In genomic region chr3:127789500-127790191, GRCm38 (mm10) we compare ENCODE assay signal across 8 mouse cellular contexts. TPM values are rescaled to one million over a fixed set of nuclear protein-coding genes. Genes with fewer than 3 reads are reported as not detected.
DNase-seq lines count a peak whose midpoint lies in the region; ATAC-seq and TF ChIP-seq lines count a peak whose summit lies in the region.

Gene Tifa (plus strand): TSS chr3:127789805.

- peak within 1 kb of the TSS; percentile 97 for H3K4me2 ChIP-seq in CH12.LX (ENCODE audit: insufficient read depth, low read depth, poor library complexity, severe bottlenecking)
- H3K4me2 ChIP-seq in heart, embryonic 16.5 days (ENCODE audit: low read depth, low read length) = peak within 1 kb of the TSS; percentile 100
- H3K4me2 ChIP-seq in liver, postnatal 0 days (ENCODE audit: low read depth, low read length) = peak within 1 kb of the TSS; percentile 98
- H3K4me2 ChIP-seq in neural tube, embryonic 11.5 days (ENCODE audit: low read depth) = peak within 1 kb of the TSS; percentile 96
- H3K4me2 ChIP-seq in stomach, postnatal 0 days (replicated peaks; ENCODE audit: low read depth) = peak within 1 kb of the TSS; percentile 97

- ATAC-seq in erythroid progenitor cell, adult 5-6 weeks (replicated peaks; ENCODE audit: low FRiP score, poor library complexity, severe bottlenecking) = peak; percentile 71
- peak; percentile 61 for ATAC-seq in heart, embryonic 16.5 days (replicated peaks; ENCODE audit: extremely low read depth, insufficient read depth, low FRiP score)
- peak; percentile 28 for ATAC-seq in liver, postnatal 0 days
- ATAC-seq in neural tube, embryonic 11.5 days (ENCODE audit: insufficient read depth, low FRiP score, low TSS enrichment) = peak; percentile 41
- ATAC-seq in stomach, postnatal 0 days (ENCODE audit: low FRiP score, low TSS enrichment) = peak; percentile 81

- no peak for DNase-seq in CH12.LX (ENCODE audit: extremely low read depth)
- DNase-seq in kidney, postnatal 14 days = peak; percentile 74
- DNase-seq in liver, postnatal 0 days = peak; percentile 75
- DNase-seq in neural tube, embryonic 11.5 days (ENCODE audit: low spot score) = peak; percentile 56
- peak; percentile 67 for DNase-seq in stomach, postnatal 0 days (ENCODE audit: low spot score)

- H3K79me2 ChIP-seq in CH12.LX (replicated peaks; ENCODE audit: control insufficient read depth, extremely low read depth, insufficient read depth, poor library complexity, severe bottlenecking) = no peaks in the 10 kb centered on the region

- peaks cover 4% of the 10 kb centered on the region for H3K9me3 ChIP-seq in CH12.LX (replicated peaks; ENCODE audit: low read length)
- no peaks in the 10 kb centered on the region for H3K9me3 ChIP-seq in heart, embryonic 16.5 days (replicated peaks; ENCODE audit: control insufficient read depth, low read length)
- no peaks in the 10 kb centered on the region for H3K9me3 ChIP-seq in liver, postnatal 0 days (ENCODE audit: low read length)
- H3K9me3 ChIP-seq in neural tube, embryonic 11.5 days (ENCODE audit: control insufficient read depth, low read length) = no peaks in the 10 kb centered on the region
- no peaks in the 10 kb centered on the region for H3K9me3 ChIP-seq in stomach, postnatal 0 days (ENCODE audit: control insufficient read depth, low read length)

- TF ChIP-seq POLR2A in CH12.LX (IDR thresholded peaks at IDR 0.05; ENCODE audit: low read depth, low read length) = no peak

- dilution Hi-C loops in CH12.LX (cut with MboI; ENCODE audit: extremely low pct_ligation_motif_present, extremely low pct_unique_long_range_greater_than_20kb, low sequenced_read_pairs) = no loop called here

- peak within 1 kb of the TSS; percentile 83 for H3K9ac ChIP-seq in CH12.LX (ENCODE audit: insufficient read depth, low read depth)
- H3K9ac ChIP-seq in heart, embryonic 16.5 days (ENCODE audit: low read length) = peak within 1 kb of the TSS; percentile 75
- peak within 1 kb of the TSS; percentile 79 for H3K9ac ChIP-seq in liver, postnatal 0 days (replicated peaks)
- H3K9ac ChIP-seq in neural tube, embryonic 11.5 days (ENCODE audit: low read length) = peak within 1 kb of the TSS; percentile 45
- peak within 1 kb of the TSS; percentile 70 for H3K9ac ChIP-seq in stomach, postnatal 0 days (ENCODE audit: low read length)

- TF ChIP-seq CTCF in CH12.LX (conservative IDR thresholded peaks at IDR 0.05 in 1 of 2, IDR thresholded peaks at IDR 0.05 in 1 of 2; ENCODE audit: low read depth in 2 of 2, low read length in 2 of 2) = 0 out of 4 replicates have a peak, but pooled peaks of 1 of the 2 experiments have one; percentile 3
- peak; percentile 44 for TF ChIP-seq CTCF in liver, postnatal 0 days (IDR thresholded peaks at IDR 0.05; ENCODE audit: low read depth)
- TF ChIP-seq CTCF in stomach, postnatal 0 days (IDR thresholded peaks at IDR 0.05; ENCODE audit: low read depth) = peak; percentile 45; the same call in 1 of the 2 replicates

- H3K27me3 ChIP-seq in CH12.LX (replicated peaks) = peaks cover 8% of the 10 kb centered on the region
- peaks cover 6% of the 10 kb centered on the region; the same call in 1 of the 2 replicates for H3K27me3 ChIP-seq in heart, embryonic 16.5 days (ENCODE audit: control insufficient read depth, insufficient read depth, low read length)
- no peaks in the 10 kb centered on the region for H3K27me3 ChIP-seq in liver, postnatal 0 days (ENCODE audit: insufficient read depth, low read length)
- H3K27me3 ChIP-seq in neural tube, embryonic 11.5 days (ENCODE audit: control insufficient read depth, insufficient read depth, low read length) = peaks cover 19% of the 10 kb centered on the region
- no peaks in the 10 kb centered on the region for H3K27me3 ChIP-seq in stomach, postnatal 0 days (ENCODE audit: control insufficient read depth, insufficient read depth, low read length)

- H3K27ac ChIP-seq in CH12.LX (ENCODE audit: insufficient read depth, low read depth) = no peak within 1 kb of the TSS
- H3K27ac ChIP-seq in brown adipose tissue, adult 24 weeks (replicated peaks; ENCODE audit: low read depth, low read length) = peak within 1 kb of the TSS; percentile 68
- H3K27ac ChIP-seq in heart, embryonic 16.5 days (ENCODE audit: low read length) = peak within 1 kb of the TSS; percentile 52; the same call in 1 of the 2 replicates
- H3K27ac ChIP-seq in liver, postnatal 0 days (ENCODE audit: low read depth) = peak within 1 kb of the TSS; percentile 89
- H3K27ac ChIP-seq in neural tube, embryonic 11.5 days (ENCODE audit: low read depth, low read length) = no peak within 1 kb of the TSS
- H3K27ac ChIP-seq in stomach, postnatal 0 days (replicated peaks) = peak within 1 kb of the TSS; percentile 75

- peaks cover 3 to 38% of the 10 kb centered on the region in 2 experiments; a peak in 3 of 4 replicates for H3K4me1 ChIP-seq in CH12.LX (ENCODE audit: control insufficient read depth in 1 of 2, insufficient read depth in 2 of 2)
- H3K4me1 ChIP-seq in brown adipose tissue, adult 24 weeks (ENCODE audit: control insufficient read depth, insufficient read depth, insufficient read length, low read length) = 0 out of 2 replicates have a peak, but pooled peaks cover 5% of the 10 kb centered on the region
- H3K4me1 ChIP-seq in heart, embryonic 16.5 days (ENCODE audit: control insufficient read depth, insufficient read depth, low read length) = peaks cover 3% of the 10 kb centered on the region
- peaks cover 17% of the 10 kb centered on the region for H3K4me1 ChIP-seq in liver, postnatal 0 days (ENCODE audit: insufficient read depth)
- H3K4me1 ChIP-seq in neural tube, embryonic 11.5 days (ENCODE audit: control insufficient read depth, insufficient read depth, low read length) = no peaks in the 10 kb centered on the region
- peaks cover 3% of the 10 kb centered on the region for H3K4me1 ChIP-seq in stomach, postnatal 0 days (replicated peaks; ENCODE audit: control insufficient read depth, insufficient read depth)

- in situ Hi-C loops in CH12.LX (cut with MboI; ENCODE audit: low pct_ligation_motif_present, low pct_unique_long_range_greater_than_20kb, low sequenced_read_pairs) = no loop called here

- no peak for TF ChIP-seq RAD21 in CH12.LX (IDR thresholded peaks at IDR 0.05; ENCODE audit: low read depth, low read length)

- no peaks in the 10 kb centered on the region for H3K36me3 ChIP-seq in CH12.LX (replicated peaks in 1 of 2; ENCODE audit: control insufficient read depth in 1 of 2, insufficient read depth in 1 of 2, low read length in 1 of 2)
- no peaks in the 10 kb centered on the region for H3K36me3 ChIP-seq in heart, embryonic 16.5 days (ENCODE audit: control insufficient read depth, insufficient read depth)
- H3K36me3 ChIP-seq in liver, postnatal 0 days (replicated peaks; ENCODE audit: insufficient read depth, low read length) = 0 out of 2 replicates have a peak, but pooled peaks cover 2% of the 10 kb centered on the region
- no peaks in the 10 kb centered on the region for H3K36me3 ChIP-seq in neural tube, embryonic 11.5 days (ENCODE audit: control insufficient read depth, insufficient read depth, low read length)
- H3K36me3 ChIP-seq in stomach, postnatal 0 days (ENCODE audit: control insufficient read depth, insufficient read depth, low read length) = no peaks in the 10 kb centered on the region

- 1% methylated on average over 44 of the region's 44 CpGs for WGBS in heart, embryonic 16.5 days
- WGBS in liver, postnatal 0 days (ENCODE audit: insufficient replicate concordance) = 3% methylated on average over 34 of the region's 44 CpGs
- WGBS in neural tube, embryonic 11.5 days = 1% methylated on average over 33 of the region's 44 CpGs
- WGBS in stomach, postnatal 0 days = 2% methylated on average over 44 of the region's 44 CpGs

- peak within 1 kb of the TSS; percentile 67 to 73 (median 68) for H3K4me3 ChIP-seq in CH12.LX (replicated peaks in 1 of 3; ENCODE audit: low read depth in 2 of 3, low read length in 2 of 3, poor library complexity in 1 of 3)
- peak within 1 kb of the TSS; percentile 80 for H3K4me3 ChIP-seq in brown adipose tissue, adult 24 weeks (ENCODE audit: insufficient read depth, low read depth, low read length)
- H3K4me3 ChIP-seq in heart, embryonic 16.5 days (ENCODE audit: low read length) = peak within 1 kb of the TSS; percentile 73
- H3K4me3 ChIP-seq in liver, postnatal 0 days (ENCODE audit: low read depth, low read length) = peak within 1 kb of the TSS; percentile 79
- H3K4me3 ChIP-seq in neural tube, embryonic 11.5 days (ENCODE audit: low read depth, low read length) = peak within 1 kb of the TSS; percentile 48
- H3K4me3 ChIP-seq in stomach, postnatal 0 days (ENCODE audit: low read depth, low read length) = peak within 1 kb of the TSS; percentile 62

- TF ChIP-seq EP300 in CH12.LX (IDR thresholded peaks at IDR 0.05; ENCODE audit: low read length) = no peak
- TF ChIP-seq EP300 in liver, postnatal 0 days (IDR thresholded peaks at IDR 0.05; ENCODE audit: low read depth) = no peak
- TF ChIP-seq EP300 in stomach, postnatal 0 days (optimal IDR thresholded peaks at IDR 0.05) = no peak

TF ChIP-seq in CH12.LX, 34 proteins besides CTCF, POLR2A, EP300 and RAD21 (continues in another document):
- TF ChIP-seq RCOR1 (conservative IDR thresholded peaks at IDR 0.05; ENCODE audit: low read depth, low read length) (no peak), SIN3A (IDR thresholded peaks at IDR 0.05; ENCODE audit: low read length) (no peak), USF1 (IDR thresholded peaks at IDR 0.05; ENCODE audit: low read depth, low read length) (no peak), TBP (conservative IDR thresholded peaks at IDR 0.05; ENCODE audit: low read depth, low read length) (no peak), MAX (IDR thresholded peaks at IDR 0.05; ENCODE audit: low read length) (no peak), ZNF384 (IDR thresholded peaks at IDR 0.05; ENCODE audit: low read depth, low read length) (no peak), MAZ (IDR thresholded peaks at IDR 0.05; ENCODE audit: low read depth, low read length) (0 out of 2 replicates have a peak, but pooled peaks have one; percentile 10), NELFE (IDR thresholded peaks at IDR 0.05; ENCODE audit: low read depth, low read length) (no peak), ZC3H11A (IDR thresholded peaks at IDR 0.05; ENCODE audit: low read depth, low read length) (no peak), MXI1 (IDR thresholded peaks at IDR 0.05; ENCODE audit: low read depth, low read length) (no peak)

RNA-seq across cellular contexts. Expression of gene Tifa, which starts in this region (rescaled TPM):
- total RNA-seq in CH12.LX (2012; rRNA removed) (1.4 and 1.7 TPM in 2 replicates), CH12.LX (2014; rRNA removed) (2.8 and 3.1 TPM in 2 replicates)
- 2.3 and 3.2 TPM in 2 replicates for polyA plus RNA-seq in CH12.LX (2012; ENCODE audit: insufficient read length, low read depth)
- polyA plus RNA-seq in brown adipose tissue, adult 24 weeks (2012; ENCODE audit: insufficient read depth, insufficient read length, missing spikeins) = 1.8 and 2.0 TPM in 2 replicates
- 80.1 and 82.9 TPM in 2 replicates for total RNA-seq in erythroid progenitor cell, adult 5-6 weeks (2015; ENCODE audit: low replicate concordance)
- total RNA-seq in erythroid progenitor cell, adult 5-6 weeks (2017; ENCODE audit: low replicate concordance) = 73.2 and 82.3 TPM in 2 replicates
- polyA plus RNA-seq in heart, embryonic 16.5 days (2015; fragmentation: Nextera tagmentation; extraction: Ambion mirVana) = 3.1 and 4.0 TPM in 2 replicates
- polyA plus RNA-seq in liver, postnatal 0 days (2015; fragmentation: Nextera tagmentation; extraction: Ambion mirVana) = 20.2 and 21.2 TPM in 2 replicates
- 2.4 TPM in 2 replicates for polyA plus RNA-seq in neural tube, embryonic 11.5 days (2014; fragmentation: Nextera tagmentation; extraction: Ambion mirVana)
- 7.6 and 7.7 TPM in 2 replicates for polyA plus RNA-seq in stomach, postnatal 0 days (2015; fragmentation: Nextera tagmentation; extraction: Ambion mirVana)

Comparison
In these comparisons a context has a peak if more than half of its experiments do, and no peak if none do; other contexts are left out.
1. RNA of gene Tifa (total RNA-seq): 73.2 to 82.9 TPM in erythroid progenitor cell, adult 5-6 weeks; 1.4 to 3.1 TPM in CH12.LX; every median in the first group is over 10 times any median in the second.
2. H3K27ac ChIP-seq: peak in brown adipose tissue, adult 24 weeks (single experiment), heart, embryonic 16.5 days (single experiment), liver, postnatal 0 days (single experiment) and stomach, postnatal 0 days (single experiment); none in CH12.LX (single experiment) and neural tube, embryonic 11.5 days (single experiment).
3. ATAC-seq: peak in every context shown above with its lines; median percentile 81 in stomach, postnatal 0 days; 71 in erythroid progenitor cell, adult 5-6 weeks; 61 in heart, embryonic 16.5 days; 41 in neural tube, embryonic 11.5 days; 28 in liver, postnatal 0 days.
4. Peak in every context shown above with its lines, with median percentiles within 50 percentile points of each other: H3K4me2 ChIP-seq, H3K4me3 ChIP-seq and H3K9ac ChIP-seq.